Mouse (Mus musculus) yolk sac, embryonic 10.5 days (tissue): ENCODE data around the gene Sebox.

Experiments
- DNase-seq: peaks from one replicate; pipeline ENCODE4 v3.0.0-alpha.2; 2017; ENCODE audit warnings: low spot score

Gene Sebox

DNA sequence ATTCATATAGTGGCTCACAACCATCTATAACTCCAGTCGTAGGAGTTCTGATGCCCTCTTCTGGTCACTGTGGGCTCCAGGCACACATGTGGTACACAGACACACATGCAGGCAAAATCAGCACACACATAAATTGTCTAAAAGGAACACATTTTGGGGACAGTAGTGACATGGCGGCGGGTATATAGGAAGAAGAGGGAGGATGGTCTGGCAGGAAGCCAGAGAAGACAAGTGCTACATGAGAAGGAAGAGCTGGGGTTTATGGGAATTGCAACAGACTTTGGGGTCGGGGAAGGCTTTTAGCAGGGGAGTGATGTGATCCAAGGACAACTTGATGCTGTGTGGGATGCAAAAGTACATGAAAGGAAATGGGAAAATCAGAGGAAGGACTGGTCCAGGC, 31.3 kb downstream of the Sebox start:
- no peak for DNase-seq

DNA sequence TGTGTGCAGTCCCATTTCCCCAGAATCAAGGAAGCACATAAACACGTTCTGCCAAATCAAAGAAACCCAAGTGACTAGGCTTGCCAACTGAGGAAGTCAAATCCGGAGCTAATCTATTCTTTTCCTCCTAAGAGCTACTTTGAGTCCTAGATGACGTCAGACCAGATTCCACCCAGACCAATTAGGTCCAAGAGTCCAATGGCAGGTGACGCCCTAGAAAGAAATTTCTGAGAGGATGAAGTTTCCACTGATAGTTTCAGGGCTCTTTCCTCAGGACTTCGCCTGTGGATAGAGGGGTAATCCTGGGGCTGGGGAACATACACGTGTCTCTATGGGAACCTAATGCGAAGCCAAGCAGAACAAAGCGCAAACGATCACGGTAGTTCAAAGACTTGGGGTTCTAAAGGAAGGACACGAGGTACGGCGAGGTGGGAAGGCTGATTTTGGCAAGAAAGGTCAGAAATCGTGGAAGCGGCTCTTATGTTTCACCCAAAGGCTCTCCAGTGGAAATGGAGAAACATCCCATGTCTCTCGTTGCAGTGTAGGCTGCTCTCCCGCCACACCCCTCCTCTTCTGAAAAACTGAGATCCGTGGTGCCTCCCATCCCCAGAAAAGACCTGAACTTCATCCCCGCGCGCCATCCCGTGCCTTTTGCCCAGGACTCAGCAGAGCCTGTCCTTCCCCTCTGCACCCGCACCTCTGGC, 32.3 kb downstream of the Sebox start:
- peak; percentile 76 for DNase-seq

DNA sequence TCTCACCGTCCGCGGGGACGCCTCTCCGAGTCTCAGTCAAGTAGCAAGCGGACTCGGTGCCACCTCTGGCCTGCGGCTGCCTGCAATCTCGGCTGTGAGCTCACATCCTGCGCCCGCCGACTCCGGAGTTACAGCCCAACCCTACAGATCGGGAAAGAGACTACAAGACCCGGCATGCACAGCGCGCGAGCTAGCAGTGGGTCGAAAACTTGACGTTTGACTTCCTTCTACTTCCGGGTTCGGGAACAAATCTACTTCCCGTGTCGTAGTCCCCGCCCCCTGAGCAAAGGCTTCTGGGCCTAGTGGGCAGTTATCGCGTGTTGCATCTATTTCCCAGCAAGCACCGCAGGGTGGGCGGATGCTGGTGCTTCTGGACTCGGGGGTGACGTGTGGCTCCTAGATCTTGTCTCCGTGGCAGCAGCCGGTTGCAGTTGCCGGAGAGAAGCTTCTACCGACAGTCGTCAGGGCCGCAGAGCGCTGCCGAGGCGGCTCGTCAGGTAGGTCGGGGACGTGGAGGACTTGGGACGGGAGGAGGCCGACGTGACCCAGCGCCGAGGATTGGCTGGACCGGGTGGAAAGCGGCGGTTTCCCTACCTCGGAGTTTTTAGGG, 32.9 kb downstream of the Sebox start, which contains the start of the genes Tnfaip1 and Ift20:
Tnfaip1 (minus strand) TSS at position 253 of the 610 bp plus-strand sequence.
Ift20 (plus strand) TSS at position 282 of the 610 bp plus-strand sequence.
- peak; percentile 99 for DNase-seq

DNA sequence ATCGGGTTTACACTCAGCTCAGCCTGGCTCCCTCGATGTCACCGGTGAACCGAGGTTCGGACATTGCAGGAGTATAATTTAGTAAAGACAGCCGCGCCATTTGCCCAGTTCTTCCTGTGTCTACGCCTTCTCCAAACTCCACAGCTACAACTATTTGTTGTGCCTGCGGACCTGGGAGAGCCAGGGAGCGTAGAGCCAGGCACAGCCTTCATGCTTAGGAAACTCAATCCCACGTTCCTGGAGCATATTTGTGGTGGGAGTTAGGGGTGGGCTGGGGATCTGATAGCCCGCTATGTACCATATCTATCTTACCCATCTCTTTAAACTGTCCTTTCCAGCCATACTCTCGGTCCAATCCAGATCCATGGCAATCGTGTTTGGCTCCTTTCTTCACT, 33.4 kb downstream of the Sebox start:
- DNase-seq = no peak

DNA sequence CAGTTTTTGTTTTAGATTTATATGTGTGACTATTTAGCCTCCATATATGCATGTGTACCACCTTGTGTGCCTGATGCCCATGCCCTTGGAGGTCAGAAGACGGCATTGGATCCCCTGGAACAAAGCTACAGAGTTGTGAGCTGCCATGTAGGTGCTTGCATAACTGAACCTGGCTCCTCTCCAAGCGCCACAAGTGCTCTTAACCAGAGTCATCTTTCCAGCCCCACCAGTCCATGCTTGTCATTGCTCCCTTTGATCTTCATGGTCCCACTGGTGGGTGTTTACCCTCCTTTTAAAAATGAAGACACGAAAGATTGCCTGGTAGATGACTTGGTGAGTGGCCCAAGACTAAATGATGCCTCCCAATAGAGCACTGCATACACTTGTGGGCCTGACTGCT, 37.1 kb downstream of the Sebox start:
- no peak for DNase-seq

DNA sequence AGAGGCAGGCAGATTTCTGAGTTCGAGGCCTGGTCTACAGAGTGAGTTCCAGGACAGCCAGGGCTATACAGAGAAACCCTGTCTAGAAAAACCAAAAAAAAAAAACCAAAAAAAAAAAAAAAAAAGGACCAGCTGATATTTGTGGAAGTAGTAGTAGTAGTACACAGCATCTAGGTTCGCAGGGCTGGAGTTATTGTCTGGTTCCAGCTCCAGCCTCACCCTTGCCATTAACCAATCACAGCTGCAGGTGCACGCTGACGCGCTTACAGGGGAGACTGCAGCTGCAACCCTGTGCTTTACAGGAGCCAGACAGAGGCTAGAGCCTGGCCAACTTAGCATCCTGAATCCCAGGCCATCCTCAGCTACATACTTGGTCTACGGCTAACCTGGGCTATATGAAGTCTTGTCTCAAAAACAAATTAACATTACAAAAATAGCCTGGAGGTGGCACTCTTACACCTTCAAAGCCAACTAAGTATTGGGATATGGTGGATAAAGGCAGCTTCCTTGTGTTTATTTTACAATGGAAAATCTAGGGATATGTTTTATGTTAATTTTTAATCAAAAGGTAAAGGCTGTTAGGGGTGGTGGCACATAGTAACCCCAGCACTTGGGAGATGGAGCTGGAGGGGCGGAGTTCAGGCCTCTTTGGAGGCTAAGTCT, 41.3 kb downstream of the Sebox start:
- no peak for DNase-seq

DNA sequence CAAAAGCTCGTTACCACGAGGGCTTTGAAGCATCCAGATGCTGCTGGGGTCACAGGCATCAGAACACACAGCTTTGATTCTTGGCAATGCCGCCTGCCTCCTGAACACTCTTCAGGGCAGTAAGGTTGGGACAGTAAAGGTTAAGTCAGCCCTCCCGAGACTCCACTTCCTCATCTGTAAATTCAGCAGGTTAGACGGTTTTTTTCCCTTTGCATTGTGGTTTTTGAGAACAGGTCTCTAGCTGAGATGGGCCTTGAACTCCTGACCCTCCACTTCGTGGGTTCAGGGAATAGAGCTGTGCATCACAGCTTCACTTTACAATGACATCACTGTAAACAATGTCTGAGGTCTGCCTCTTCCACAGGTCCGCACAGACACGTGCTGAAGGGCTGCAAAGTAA, 41.9 kb downstream of the Sebox start:
- DNase-seq = no peak

DNA sequence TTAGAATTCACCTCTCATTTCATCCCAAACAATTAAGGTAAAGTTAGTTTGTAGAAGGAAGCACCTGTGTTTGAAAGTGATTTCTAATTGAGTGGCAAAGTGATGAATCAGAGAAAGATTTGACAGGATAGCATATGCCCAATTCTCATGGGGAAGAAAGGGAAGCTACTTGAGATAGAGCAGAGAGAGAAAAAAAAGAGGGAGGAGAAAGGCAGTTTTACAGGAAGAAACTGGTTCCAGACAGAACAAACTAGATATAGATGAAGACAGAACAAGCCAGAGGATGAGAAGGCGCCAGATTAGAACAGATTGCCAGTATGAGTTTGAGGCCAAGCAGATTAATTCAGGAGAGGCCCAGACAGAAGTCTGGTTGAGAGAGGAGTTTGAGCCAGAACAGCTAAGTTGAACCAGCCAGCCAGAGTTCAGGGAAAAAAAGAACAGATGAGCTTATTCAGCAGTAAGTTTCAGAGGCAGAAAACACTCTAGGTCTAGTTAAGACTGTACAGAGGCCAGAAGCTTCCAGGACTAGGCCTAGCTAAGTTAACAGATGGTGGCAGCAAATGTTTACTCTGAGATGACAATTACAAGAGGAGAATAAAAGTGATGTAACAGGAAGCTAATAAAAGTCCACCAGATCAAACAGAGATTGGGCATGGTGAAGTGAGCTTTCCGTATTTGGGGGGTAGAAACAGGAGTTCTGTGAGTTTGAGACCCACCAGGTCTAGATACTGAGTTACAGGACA, 44.6 kb downstream of the Sebox start:
- peak; percentile 31 for DNase-seq

DNA sequence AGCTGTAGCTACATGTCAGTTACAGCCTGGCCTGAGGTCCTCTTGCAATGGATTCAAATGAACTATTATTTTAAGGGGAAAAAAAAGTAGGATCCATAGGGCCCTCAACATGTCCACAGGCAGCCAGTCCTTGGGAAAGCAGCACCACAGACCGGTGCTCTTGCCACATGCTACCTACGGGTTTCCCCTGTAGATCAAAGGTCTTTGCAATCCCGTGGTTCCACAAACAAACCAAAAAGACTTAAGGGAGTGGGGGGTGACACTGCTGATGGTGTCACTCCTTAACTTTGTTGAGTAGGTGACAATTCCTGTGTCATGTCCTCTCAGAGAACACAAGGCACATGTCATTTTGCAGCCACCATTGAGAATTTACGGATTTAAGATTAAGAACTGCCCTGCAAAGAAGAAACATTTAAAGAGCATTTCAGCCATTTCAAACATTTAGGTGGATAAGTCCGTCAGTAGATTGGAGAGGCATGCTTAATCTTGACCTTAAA, 46.3 kb downstream of the Sebox start:
- peak; percentile 64 for DNase-seq

DNA sequence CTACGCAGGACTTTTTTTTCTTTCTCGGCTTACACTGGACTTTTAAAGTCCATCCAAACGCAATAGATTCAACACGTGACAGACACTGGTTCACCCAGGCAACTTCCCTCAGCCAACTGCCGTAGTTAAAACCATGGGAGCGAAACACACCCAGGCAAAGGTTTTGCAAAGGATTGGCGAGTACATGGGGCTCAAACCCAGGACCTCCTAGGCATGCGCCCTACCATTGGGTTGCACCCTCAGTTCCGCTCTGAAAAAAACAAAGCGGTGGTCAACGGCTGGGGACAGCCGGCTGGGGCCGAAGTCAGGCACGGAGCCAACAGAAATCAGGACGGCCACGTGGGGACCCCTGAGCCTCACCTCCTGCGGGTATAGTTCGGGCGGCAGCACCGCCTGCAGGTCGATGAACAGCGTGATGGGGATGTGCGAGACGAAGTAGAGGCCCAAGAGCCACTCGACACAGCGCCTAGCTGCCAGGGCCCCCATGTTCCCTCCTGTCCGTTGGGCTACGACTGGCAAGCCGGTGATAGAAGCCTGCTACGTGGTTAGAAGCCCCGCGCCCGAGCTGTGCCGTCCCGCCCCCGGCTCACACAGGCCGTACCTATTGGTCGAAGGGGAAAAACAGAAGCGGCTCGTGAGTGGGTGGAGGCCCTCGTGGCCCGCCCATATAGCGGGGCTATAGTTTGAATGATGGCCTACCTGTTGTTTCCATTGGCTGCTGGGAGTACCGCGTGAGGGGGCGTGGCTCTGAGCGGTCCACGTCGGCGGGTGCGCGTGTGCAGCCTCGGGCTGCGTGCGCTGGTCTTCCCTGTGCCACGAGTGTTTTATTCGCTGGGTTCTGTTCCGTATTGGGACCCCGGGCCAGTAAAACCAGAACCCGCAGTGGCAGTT, 47.2 kb downstream of the Sebox start, which contains the start of gene Tmem97:
Tmem97 (minus strand) TSS at position 610 of the 891 bp plus-strand sequence.
- DNase-seq = peak; percentile 98

DNA sequence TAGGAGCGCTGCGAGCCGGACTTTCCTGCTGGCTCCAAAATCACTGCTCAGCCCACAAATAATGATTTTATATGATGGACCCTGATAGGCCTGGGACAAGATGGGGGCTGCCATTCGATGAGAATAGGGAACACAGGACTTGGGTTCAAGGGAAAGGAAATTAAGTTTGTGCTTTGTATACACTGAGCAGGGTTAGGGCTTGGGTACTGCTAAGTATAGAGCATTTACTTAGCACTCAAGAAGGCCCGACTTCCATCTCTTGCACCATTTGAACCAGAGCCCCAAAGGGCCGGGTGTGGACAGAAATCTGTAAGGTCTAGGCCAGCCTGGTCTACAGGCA, 47.8 kb downstream of the Sebox start:
- no peak for DNase-seq
